Mouse (Mus musculus): ENCODE measurements around the gene Eps8. TPM values are rescaled to one million over a fixed set of nuclear protein-coding genes. Genes with fewer than 3 reads are reported as not detected.

Gene Eps8
- polyA plus RNA-seq, 1 experiment = 0.02 TPM

DNA sequence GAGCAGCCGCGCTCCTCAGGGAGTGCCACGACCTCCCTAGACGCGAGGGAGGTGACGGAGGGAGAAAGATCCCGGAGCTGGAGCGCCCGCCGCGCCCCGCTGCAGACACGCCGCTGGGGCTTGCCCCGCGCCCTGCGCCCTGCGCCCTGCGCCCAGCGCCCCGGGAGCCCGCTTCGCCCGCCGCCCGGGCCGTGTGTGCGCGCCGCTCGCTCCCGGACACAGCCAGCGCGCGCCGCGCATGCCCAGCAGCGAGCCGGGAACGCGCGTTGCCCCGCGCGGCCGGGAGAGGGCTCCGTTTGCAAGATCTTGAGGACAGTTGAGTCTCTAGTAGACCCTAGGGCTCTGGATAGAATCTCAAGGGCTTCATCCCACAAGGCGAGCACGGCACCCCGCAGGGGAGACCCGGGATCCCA, 5.6 kb downstream of the Eps8 start:
- peaks cover 36% of the 10 kb centered on the region for H3K27me3 ChIP-seq (ENCODE audit: control insufficient read depth)
- H3K4me1 ChIP-seq (ENCODE audit: control insufficient read depth) = no peaks in the 10 kb centered on the region
- no peak for TF ChIP-seq TAL1 (IDR thresholded peaks at IDR 0.05; ENCODE audit: low read length)
- TF ChIP-seq GATA1 (IDR thresholded peaks at IDR 0.05; ENCODE audit: low read length) = no peak
- H3K36me3 ChIP-seq (ENCODE audit: control insufficient read depth) = no peaks in the 10 kb centered on the region
- H3K4me3 ChIP-seq (replicated peaks) = peak overlapping the region; percentile 33
- H3K9me3 ChIP-seq (ENCODE audit: control insufficient read depth, low read length) = no peaks in the 10 kb centered on the region

DNA sequence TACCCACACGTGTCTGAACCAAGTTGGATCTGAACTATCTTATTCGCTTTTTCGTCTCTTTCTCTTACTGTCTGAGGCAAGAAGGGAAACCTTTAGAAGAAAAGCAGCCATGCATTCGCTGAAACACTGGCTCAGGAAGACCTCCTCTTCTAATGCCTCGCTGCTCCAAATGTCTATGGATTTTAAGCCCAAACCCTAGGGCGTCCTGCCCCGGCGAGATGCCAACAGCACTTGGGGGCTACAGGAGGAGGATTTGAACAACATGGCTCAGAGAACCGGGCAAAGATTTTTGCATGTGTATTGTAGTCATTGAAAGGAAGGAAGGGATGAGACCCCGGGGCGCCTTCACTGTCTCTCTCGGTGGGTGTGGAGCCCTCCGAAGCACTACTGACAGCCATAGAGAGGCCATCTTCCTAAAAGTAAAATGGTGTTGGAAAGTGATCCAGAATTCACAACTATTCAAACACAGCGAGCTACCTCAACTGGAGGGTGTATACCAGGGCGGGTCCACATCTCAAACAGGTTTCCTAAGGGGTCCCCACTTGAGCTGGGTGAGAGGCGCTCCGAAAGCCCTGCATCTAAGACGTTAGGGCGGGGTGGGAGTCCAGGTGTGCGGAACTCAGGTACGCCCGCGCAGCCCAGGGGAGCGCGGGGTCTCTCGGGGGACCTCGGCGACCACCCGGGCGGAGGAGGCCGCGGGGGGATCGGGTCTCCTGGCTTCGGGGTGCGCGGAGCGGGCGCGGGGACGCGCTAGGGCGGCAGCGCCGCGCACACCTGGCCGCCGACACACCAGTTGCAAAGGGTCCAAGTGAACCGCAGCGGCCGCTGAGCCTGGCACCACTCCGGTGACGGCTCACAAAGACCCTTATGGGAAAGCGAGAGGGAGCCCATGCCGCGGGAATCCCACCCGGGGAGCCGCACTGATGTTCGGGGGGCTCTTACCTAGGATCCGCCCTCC, 6.3 kb downstream of the Eps8 start:
- Histone ChIP-seq H3K9me3 (ENCODE audit: control insufficient read depth, low read length) (no peaks in the 10 kb centered on the region), H3K4me3 (replicated peaks) (peak overlapping the region; percentile 33), H3K27me3 (ENCODE audit: control insufficient read depth) (peaks cover 36% of the 10 kb centered on the region), H3K4me1 (ENCODE audit: control insufficient read depth) (no peaks in the 10 kb centered on the region), H3K36me3 (ENCODE audit: control insufficient read depth) (no peaks in the 10 kb centered on the region)
- TF ChIP-seq TAL1 (IDR thresholded peaks at IDR 0.05; ENCODE audit: low read length) (no peak), GATA1 (IDR thresholded peaks at IDR 0.05; ENCODE audit: low read length) (no peak)

DNA sequence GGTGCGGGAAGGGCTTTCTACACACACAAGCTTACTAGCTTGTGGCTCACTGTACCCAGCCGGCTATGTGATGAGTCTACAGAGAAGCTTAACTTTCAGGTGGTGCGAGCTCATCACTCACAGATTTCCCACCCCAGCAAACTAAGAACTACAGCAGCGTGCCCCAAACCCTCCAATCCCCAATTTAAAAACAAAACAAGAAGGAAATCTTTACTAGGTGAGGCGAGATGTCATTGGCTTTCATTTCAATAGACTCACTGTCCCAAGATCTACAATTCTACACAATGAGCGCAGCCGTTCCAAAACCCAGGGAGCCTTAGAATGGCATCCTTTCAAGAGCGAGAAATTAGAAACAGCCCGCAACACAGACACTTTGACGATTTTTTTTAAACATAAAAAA, 7.0 kb downstream of the Eps8 start:
- H3K27me3 ChIP-seq (ENCODE audit: control insufficient read depth) = peaks cover 36% of the 10 kb centered on the region
- TF ChIP-seq TAL1 (IDR thresholded peaks at IDR 0.05; ENCODE audit: low read length) = no peak
- TF ChIP-seq GATA1 (IDR thresholded peaks at IDR 0.05; ENCODE audit: low read length) = no peak
- no peaks in the 10 kb centered on the region for H3K4me1 ChIP-seq (ENCODE audit: control insufficient read depth)
- H3K36me3 ChIP-seq (ENCODE audit: control insufficient read depth) = no peaks in the 10 kb centered on the region
- no peaks in the 10 kb centered on the region for H3K9me3 ChIP-seq (ENCODE audit: control insufficient read depth, low read length)
- no peak overlapping the region for H3K4me3 ChIP-seq (replicated peaks)

DNA sequence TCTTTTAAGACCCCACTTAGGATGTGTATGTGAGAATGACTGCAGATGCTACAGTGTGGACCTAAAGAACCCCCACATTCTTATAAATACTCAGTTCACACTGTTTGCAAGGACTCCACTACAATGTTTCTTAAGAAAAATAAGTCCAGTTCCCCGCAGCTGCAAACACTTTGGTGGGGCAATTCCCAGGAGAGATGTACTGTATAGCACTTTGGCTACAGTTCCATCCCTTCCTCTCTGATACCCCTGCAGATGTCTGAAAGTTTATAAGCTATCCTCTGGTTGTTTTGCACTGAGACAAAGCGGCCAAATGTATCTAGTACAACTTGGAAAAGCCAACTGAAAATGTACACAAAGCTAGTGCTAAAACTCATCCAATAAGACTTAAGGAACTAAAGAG, 8.0 kb downstream of the Eps8 start:
- Histone ChIP-seq H3K36me3 (ENCODE audit: control insufficient read depth) (no peaks in the 10 kb centered on the region), H3K27me3 (ENCODE audit: control insufficient read depth) (peaks cover 34% of the 10 kb centered on the region), H3K9me3 (ENCODE audit: control insufficient read depth, low read length) (no peaks in the 10 kb centered on the region), H3K4me1 (ENCODE audit: control insufficient read depth) (no peaks in the 10 kb centered on the region), H3K4me3 (replicated peaks) (no peak overlapping the region)
- TF ChIP-seq GATA1 (IDR thresholded peaks at IDR 0.05; ENCODE audit: low read length) = no peak
- TF ChIP-seq TAL1 (IDR thresholded peaks at IDR 0.05; ENCODE audit: low read length) = no peak

DNA sequence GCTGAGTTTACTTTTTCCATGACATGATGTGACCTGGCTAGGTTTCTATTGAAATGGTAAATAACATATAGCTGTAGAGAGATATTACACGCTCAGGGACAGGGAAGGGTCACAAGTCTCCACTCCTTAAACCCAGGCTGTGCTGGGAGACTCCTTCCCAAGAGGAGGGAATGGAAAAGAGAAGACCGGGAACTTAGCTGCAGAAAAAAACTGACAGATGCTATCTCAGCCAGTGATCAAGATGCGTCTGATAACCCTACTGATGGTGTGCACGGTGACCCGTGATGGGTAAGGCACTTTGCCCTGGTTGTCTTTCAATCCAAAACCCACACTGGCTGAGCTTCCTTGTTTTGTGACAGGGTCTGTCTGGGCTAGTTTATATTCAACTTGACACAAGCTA, 9.8 kb downstream of the Eps8 start:
- no peak for TF ChIP-seq GATA1 (IDR thresholded peaks at IDR 0.05; ENCODE audit: low read length)
- H3K4me3 ChIP-seq (replicated peaks) = no peak overlapping the region
- H3K27me3 ChIP-seq (ENCODE audit: control insufficient read depth) = peaks cover 32% of the 10 kb centered on the region
- H3K36me3 ChIP-seq (ENCODE audit: control insufficient read depth) = no peaks in the 10 kb centered on the region
- H3K4me1 ChIP-seq (ENCODE audit: control insufficient read depth) = no peaks in the 10 kb centered on the region
- no peaks in the 10 kb centered on the region for H3K9me3 ChIP-seq (ENCODE audit: control insufficient read depth, low read length)

DNA sequence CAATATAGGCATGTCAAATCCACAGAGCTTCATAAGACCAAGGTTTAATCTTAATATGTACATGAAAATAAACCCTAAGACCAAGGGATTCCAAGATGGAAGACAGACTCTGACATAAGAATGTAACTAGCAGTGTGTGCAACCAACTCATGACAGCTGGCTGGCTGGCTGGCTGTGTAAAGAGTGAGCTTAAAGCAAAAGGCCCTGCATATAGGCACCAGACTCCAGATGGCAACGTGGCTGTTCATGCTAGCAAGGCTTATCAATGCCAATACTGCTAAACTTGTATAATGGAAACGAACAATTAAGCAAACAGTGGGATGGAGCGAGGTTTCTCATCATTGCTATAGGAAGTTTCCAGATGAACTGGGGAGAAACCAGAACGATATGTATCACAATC, 10.9 kb downstream of the Eps8 start:
- Histone ChIP-seq H3K27me3 (ENCODE audit: control insufficient read depth) (peaks cover 21% of the 10 kb centered on the region), H3K4me1 (ENCODE audit: control insufficient read depth) (no peaks in the 10 kb centered on the region), H3K4me3 (replicated peaks) (no peak overlapping the region), H3K9me3 (ENCODE audit: control insufficient read depth, low read length) (no peaks in the 10 kb centered on the region), H3K36me3 (ENCODE audit: control insufficient read depth) (no peaks in the 10 kb centered on the region)
- no peak for TF ChIP-seq GATA1 (IDR thresholded peaks at IDR 0.05; ENCODE audit: low read length)
- no peak for TF ChIP-seq TAL1 (IDR thresholded peaks at IDR 0.05; ENCODE audit: low read length)

DNA sequence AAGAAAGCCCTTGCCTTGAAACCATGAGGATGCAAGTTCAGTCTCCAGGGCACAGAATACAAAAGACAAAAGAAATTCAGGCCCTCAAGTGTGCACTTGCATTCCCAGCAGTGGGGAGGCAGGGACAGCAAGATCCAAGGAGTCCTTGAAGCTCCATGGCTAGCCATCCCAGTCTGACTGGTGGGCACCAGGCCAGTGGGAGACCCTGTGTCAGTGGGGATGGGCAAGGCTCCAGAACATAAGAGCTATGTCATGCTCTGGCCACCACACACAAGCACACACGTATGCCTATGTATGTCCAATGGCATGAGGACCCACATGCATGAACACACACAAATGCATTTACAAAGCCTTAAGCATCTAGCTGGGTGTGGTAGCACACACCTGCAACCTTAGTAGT, 13.0 kb downstream of the Eps8 start:
- no peaks in the 10 kb centered on the region for H3K36me3 ChIP-seq (ENCODE audit: control insufficient read depth)
- TF ChIP-seq TAL1 (IDR thresholded peaks at IDR 0.05; ENCODE audit: low read length) (no peak), GATA1 (IDR thresholded peaks at IDR 0.05; ENCODE audit: low read length) (no peak)

DNA sequence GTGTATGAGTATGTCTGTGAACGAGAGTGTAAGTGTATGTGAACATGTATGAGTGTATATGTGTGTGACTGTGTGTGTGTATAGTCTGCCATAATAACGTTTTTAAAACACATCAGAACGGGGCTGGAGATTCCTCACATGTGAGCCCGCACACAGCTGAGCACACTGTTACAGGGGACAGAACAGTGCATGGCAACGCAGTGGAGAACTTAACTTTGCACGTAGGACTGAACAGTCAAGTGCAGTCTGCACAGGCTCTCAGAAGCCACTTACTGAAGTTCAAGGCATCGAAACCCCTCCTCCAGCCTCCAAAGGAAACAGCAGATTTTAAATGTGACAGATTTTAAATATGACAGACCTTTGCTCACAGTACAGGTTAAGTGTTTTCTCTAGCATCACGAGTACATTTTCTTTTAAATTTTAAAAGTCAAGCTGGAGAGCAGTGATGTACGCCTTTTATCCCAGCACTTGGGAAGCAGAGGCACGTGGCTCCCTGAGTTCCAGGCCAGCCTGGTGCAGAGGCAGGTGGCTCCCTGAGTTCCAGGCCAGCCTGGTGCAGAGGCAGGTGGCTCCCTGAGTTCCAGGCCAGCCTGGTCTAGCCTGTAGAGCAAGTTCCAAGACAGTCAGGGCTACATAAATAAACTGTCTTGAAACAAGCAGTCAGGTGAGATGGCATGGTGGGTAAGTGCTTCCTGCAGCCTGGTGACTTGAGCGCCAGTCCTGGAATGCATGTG, 15.7 kb downstream of the Eps8 start:
- TF ChIP-seq TAL1 (IDR thresholded peaks at IDR 0.05; ENCODE audit: low read length) = no peak
- no peak overlapping the region for H3K4me3 ChIP-seq (replicated peaks)
- H3K36me3 ChIP-seq (ENCODE audit: control insufficient read depth) = no peaks in the 10 kb centered on the region
- H3K27me3 ChIP-seq (ENCODE audit: control insufficient read depth) = no peaks in the 10 kb centered on the region
- no peaks in the 10 kb centered on the region for H3K4me1 ChIP-seq (ENCODE audit: control insufficient read depth)
- no peaks in the 10 kb centered on the region for H3K9me3 ChIP-seq (ENCODE audit: control insufficient read depth, low read length)

More for the DNA sequence above, 13.0 kb downstream of the Eps8 start:
- no peaks in the 10 kb centered on the region for H3K9me3 ChIP-seq (ENCODE audit: control insufficient read depth, low read length)
- peaks cover 1% of the 10 kb centered on the region; the same call in 1 of the 2 replicates for H3K27me3 ChIP-seq (ENCODE audit: control insufficient read depth)
- H3K4me3 ChIP-seq (replicated peaks) = no peak overlapping the region
- no peaks in the 10 kb centered on the region for H3K4me1 ChIP-seq (ENCODE audit: control insufficient read depth)

DNA sequence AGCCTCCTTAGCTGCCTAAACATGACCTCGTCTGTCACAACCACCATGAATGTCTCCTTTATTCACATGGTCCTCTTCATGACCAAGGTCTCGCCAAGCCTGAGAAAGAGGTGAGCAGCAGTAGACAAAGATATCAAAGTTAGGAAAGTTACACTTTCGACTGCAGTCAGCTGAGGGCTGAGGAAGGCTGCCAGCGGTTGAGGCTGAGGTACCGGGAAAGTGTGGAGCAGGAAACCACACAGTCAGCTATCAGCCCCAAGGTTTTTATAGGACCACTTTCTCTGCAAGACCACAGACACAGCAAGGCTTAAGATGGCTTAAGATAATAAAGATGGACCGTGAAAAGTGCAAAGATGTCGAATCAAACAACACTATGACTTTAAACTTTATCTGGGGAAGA, 17.2 kb downstream of the Eps8 start:
- H3K9me3 ChIP-seq (ENCODE audit: control insufficient read depth, low read length) = no peaks in the 10 kb centered on the region
- H3K4me3 ChIP-seq (replicated peaks) = no peak overlapping the region
- no peaks in the 10 kb centered on the region for H3K4me1 ChIP-seq (ENCODE audit: control insufficient read depth)
- TF ChIP-seq GATA1 (IDR thresholded peaks at IDR 0.05; ENCODE audit: low read length) = no peak
- no peak for TF ChIP-seq TAL1 (IDR thresholded peaks at IDR 0.05; ENCODE audit: low read length)
- H3K36me3 ChIP-seq (ENCODE audit: control insufficient read depth) = no peaks in the 10 kb centered on the region
- no peaks in the 10 kb centered on the region for H3K27me3 ChIP-seq (ENCODE audit: control insufficient read depth)
